7 mouse cellular contexts compared by ENCODE assay signal in the genomic region with DNA sequence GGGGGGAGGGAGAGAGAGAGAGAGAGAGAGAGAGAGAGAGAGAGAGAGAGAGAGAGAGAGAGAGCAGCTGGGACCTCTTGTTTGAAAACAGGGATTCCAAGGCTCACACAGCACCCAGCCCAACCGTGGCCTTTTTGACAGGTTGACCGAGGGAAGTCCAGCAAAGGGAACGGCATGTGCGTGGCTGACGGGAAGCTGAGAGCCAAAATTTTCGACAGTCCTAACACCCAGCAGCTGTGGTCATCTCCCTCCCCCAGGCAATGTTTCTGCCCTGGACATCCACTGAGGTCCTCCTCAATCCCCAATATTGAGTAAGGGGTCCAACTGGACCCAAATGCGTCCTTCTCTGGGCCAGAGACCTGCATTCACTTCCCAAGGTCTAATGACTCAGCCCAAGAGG.
DNase-seq lines count a peak whose midpoint lies in the region; ATAC-seq lines count a peak whose summit lies in the region.

No protein-coding gene starts in this region.

- H3K9ac ChIP-seq in embryonic facial prominence, embryonic 12.5 days = no peak overlapping the region
- no peak overlapping the region for H3K9ac ChIP-seq in forebrain, embryonic 14.5 days (ENCODE audit: low read length)

- no peak overlapping the region for H3K4me3 ChIP-seq in embryonic facial prominence, embryonic 12.5 days
- no peak overlapping the region for H3K4me3 ChIP-seq in forebrain, embryonic 14.5 days (ENCODE audit: low read depth, low read length)

- H3K9me3 ChIP-seq in embryonic facial prominence, embryonic 12.5 days = no peaks in the 10 kb centered on the region
- H3K9me3 ChIP-seq in forebrain, embryonic 14.5 days (replicated peaks; ENCODE audit: control insufficient read depth, low read length) = no peaks in the 10 kb centered on the region

- no peak for ATAC-seq in embryonic facial prominence, embryonic 12.5 days (ENCODE audit: insufficient number of reproducible peaks, insufficient read depth, low FRiP score, low TSS enrichment)
- ATAC-seq in forebrain, embryonic 14.5 days = no peak

- peaks cover 23% of the 10 kb centered on the region for H3K4me1 ChIP-seq in embryonic facial prominence, embryonic 12.5 days
- peaks cover 28% of the 10 kb centered on the region for H3K4me1 ChIP-seq in forebrain, embryonic 14.5 days (ENCODE audit: control insufficient read depth, insufficient read depth, low read length)

- H3K27ac ChIP-seq in embryonic facial prominence, embryonic 12.5 days = peak overlapping the region; percentile 37; the same call in 1 of the 2 replicates
- peak overlapping the region; percentile 44; the same call in 1 of the 2 replicates for H3K27ac ChIP-seq in forebrain, embryonic 14.5 days (ENCODE audit: low read depth, low read length)

- no peaks in the 10 kb centered on the region for H3K27me3 ChIP-seq in embryonic facial prominence, embryonic 12.5 days
- H3K27me3 ChIP-seq in forebrain, embryonic 14.5 days (replicated peaks; ENCODE audit: control insufficient read depth, insufficient read depth, low read length) = no peaks in the 10 kb centered on the region

- no peak overlapping the region for H3K4me2 ChIP-seq in embryonic facial prominence, embryonic 12.5 days (replicated peaks)
- H3K4me2 ChIP-seq in forebrain, embryonic 14.5 days (ENCODE audit: low read length) = no peak overlapping the region; the same call in 1 of the 2 replicates

- WGBS in embryonic facial prominence, embryonic 12.5 days = 45% methylated on average over 7 of the region's 7 CpGs
- WGBS in forebrain, embryonic 14.5 days = 67% methylated on average over 7 of the region's 7 CpGs

- no peak for DNase-seq in forebrain, embryonic 14.5 days (ENCODE audit: low spot score)
- peak; percentile 14 to 16 for DNase-seq in kidney, adult 8-10 months
- peak; percentile 62 for DNase-seq in lung, postnatal 25 days (ENCODE audit: low spot score)
- DNase-seq in frontal cortex, postnatal 10 days (ENCODE audit: low spot score in 2 of 2) = no peak
- DNase-seq in retina, embryonic 14.5 days (ENCODE audit: low spot score) = no peak
- no peak for DNase-seq in adrenal gland, adult 18-20 months (ENCODE audit: low spot score in 2 of 2)

- no peaks in the 10 kb centered on the region for H3K36me3 ChIP-seq in embryonic facial prominence, embryonic 12.5 days
- no peaks in the 10 kb centered on the region for H3K36me3 ChIP-seq in forebrain, embryonic 14.5 days (ENCODE audit: control insufficient read depth, insufficient read depth, low read length)

Comparison
In these comparisons a context has a peak if more than half of its experiments do, and no peak if none do; other contexts are left out.
1. DNase-seq: peak in kidney, adult 8-10 months (2 of 2) and lung, postnatal 25 days (single experiment); none in forebrain, embryonic 14.5 days (single experiment), frontal cortex, postnatal 10 days (0 of 2), retina, embryonic 14.5 days (single experiment) and adrenal gland, adult 18-20 months (0 of 2).